Mouse (Mus musculus): Measurements from ENCODE around the gene Cnnm3. TPM values are rescaled to one million over a fixed set of nuclear protein-coding genes. Genes with fewer than 3 reads are reported as not detected.
"Not testable (repeated sequence)": the region's sequence is repeated elsewhere in the genome, so short reads cannot be mapped to it uniquely, and the experiment has no call there.

Cnnm3 gene
- total RNA-seq, 1 experiment, result 28.6 TPM

GRCm38 (mm10) chr1:36536397-36536728 lies 24.7 kb downstream of the Cnnm3 start:
- in situ Hi-C loops (cut with MboI; ENCODE audit: low sequenced_read_pairs in 2 of 2, unreplicated experiment in 2 of 2), result no loop called here
- TF ChIP-seq ZNF384 (IDR thresholded peaks at IDR 0.05; ENCODE audit: low read depth, low read length), result no peak
- Histone ChIP-seq H3K4me1 (ENCODE audit: control insufficient read depth in 2 of 2, insufficient read depth in 2 of 2, low read length in 2 of 2, poor library complexity in 1 of 2) (peaks cover 2 to 7% of the 10 kb centered on the region in 2 experiments; a peak in 2 of 4 replicates), H3K4me3 (ENCODE audit: insufficient read depth in 1 of 2, low read depth in 1 of 2, low read length in 2 of 2, poor library complexity in 1 of 2, severe bottlenecking in 1 of 2) (no peak overlapping the region), H3K9me3 (ENCODE audit: control insufficient read depth, insufficient read depth, low read depth, low read length) (no peaks in the 10 kb centered on the region), H3K27ac (ENCODE audit: insufficient read depth, low read depth, low read length, poor library complexity, severe bottlenecking) (no peak overlapping the region), H3K36me3 (ENCODE audit: control insufficient read depth, insufficient read depth, low read length, poor library complexity, severe bottlenecking) (peaks cover 5% of the 10 kb centered on the region; the same call in 1 of the 2 replicates), H3K9ac (ENCODE audit: insufficient read depth, low read depth, low read length, poor library complexity, severe bottlenecking) (no peak overlapping the region)
- no peak for DNase-seq (ENCODE audit: low read depth, low spot score)

- H3K4me1 ChIP-seq (ENCODE audit: control insufficient read depth in 2 of 2, insufficient read depth in 2 of 2, low read length in 2 of 2, poor library complexity in 1 of 2); H3K9me3 ChIP-seq (ENCODE audit: control insufficient read depth, insufficient read depth, low read depth, low read length); in situ Hi-C loops (cut with MboI; ENCODE audit: low sequenced_read_pairs in 2 of 2, unreplicated experiment in 2 of 2); H3K27ac ChIP-seq (ENCODE audit: insufficient read depth, low read depth, low read length, poor library complexity, severe bottlenecking); H3K4me3 ChIP-seq (ENCODE audit: insufficient read depth in 1 of 2, low read depth in 1 of 2, low read length in 2 of 2, poor library complexity in 1 of 2, severe bottlenecking in 1 of 2); H3K36me3 ChIP-seq (ENCODE audit: control insufficient read depth, insufficient read depth, low read length, poor library complexity, severe bottlenecking); DNase-seq (ENCODE audit: low read depth, low spot score); H3K9ac ChIP-seq (ENCODE audit: insufficient read depth, low read depth, low read length, poor library complexity, severe bottlenecking): not testable (repeated sequence)
Measured at GRCm38 (mm10) chr1:36536783-36537182, 25.1 kb downstream of the Cnnm3 start, which contains the start of gene Ankrd23. Gene Ankrd23, minus strand, starts transcription at chr1:36536883.

- in situ Hi-C loops (cut with MboI; ENCODE audit: low sequenced_read_pairs in 2 of 2, unreplicated experiment in 2 of 2), result no loop called here
- TF ChIP-seq ZC3H11A (IDR thresholded peaks at IDR 0.05; ENCODE audit: borderline replicate concordance, low read depth, low read length) (no peak), ZNF384 (IDR thresholded peaks at IDR 0.05; ENCODE audit: low read depth, low read length) (no peak), HCFC1 (IDR thresholded peaks at IDR 0.05; ENCODE audit: borderline replicate concordance, insufficient read depth, low read length) (no peak), MAFK (IDR thresholded peaks at IDR 0.05; ENCODE audit: insufficient read depth, low read depth, low read length) (no peak), CHD2 (IDR thresholded peaks at IDR 0.05; ENCODE audit: low read depth, low read length) (no peak)
- Histone ChIP-seq H3K9ac (ENCODE audit: insufficient read depth, low read depth, low read length, poor library complexity, severe bottlenecking) (no peak overlapping the region), H3K4me3 (ENCODE audit: insufficient read depth in 1 of 2, low read depth in 1 of 2, low read length in 2 of 2, poor library complexity in 1 of 2, severe bottlenecking in 1 of 2) (no peak overlapping the region), H3K4me1 (ENCODE audit: control insufficient read depth in 2 of 2, insufficient read depth in 2 of 2, low read length in 2 of 2, poor library complexity in 1 of 2) (peaks cover 0 to 2% of the 10 kb centered on the region in 2 experiments; a peak in 1 of 4 replicates), H3K9me3 (ENCODE audit: control insufficient read depth, insufficient read depth, low read depth, low read length) (no peaks in the 10 kb centered on the region), H3K27ac (ENCODE audit: insufficient read depth, low read depth, low read length, poor library complexity, severe bottlenecking) (no peak overlapping the region), H3K36me3 (ENCODE audit: control insufficient read depth, insufficient read depth, low read length, poor library complexity, severe bottlenecking) (peaks cover 16% of the 10 kb centered on the region; the same call in 1 of the 2 replicates)
- DNase-seq (ENCODE audit: low read depth, low spot score), result no peak
Measured at GRCm38 (mm10) chr1:36538727-36539126, 27.1 kb downstream of the Cnnm3 start.

- no peaks in the 10 kb centered on the region for H3K9me3 ChIP-seq (ENCODE audit: control insufficient read depth, insufficient read depth, low read depth, low read length)
- H3K9ac ChIP-seq (ENCODE audit: insufficient read depth, low read depth, low read length, poor library complexity, severe bottlenecking), result no peak within 1 kb of the TSS
- TF ChIP-seq HCFC1 (IDR thresholded peaks at IDR 0.05; ENCODE audit: borderline replicate concordance, insufficient read depth, low read length) (no peak), CHD2 (IDR thresholded peaks at IDR 0.05; ENCODE audit: low read depth, low read length) (no peak), MAFK (IDR thresholded peaks at IDR 0.05; ENCODE audit: insufficient read depth, low read depth, low read length) (no peak), ZC3H11A (IDR thresholded peaks at IDR 0.05; ENCODE audit: borderline replicate concordance, low read depth, low read length) (no peak), ZNF384 (IDR thresholded peaks at IDR 0.05; ENCODE audit: low read depth, low read length) (no peak)
- DNase-seq (ENCODE audit: low read depth, low spot score), result no peak
- no peak within 1 kb of the TSS for H3K27ac ChIP-seq (ENCODE audit: insufficient read depth, low read depth, low read length, poor library complexity, severe bottlenecking)
- no peak within 1 kb of the TSS for H3K4me3 ChIP-seq (ENCODE audit: insufficient read depth in 1 of 2, low read depth in 1 of 2, low read length in 2 of 2, poor library complexity in 1 of 2, severe bottlenecking in 1 of 2)
- H3K4me1 ChIP-seq (ENCODE audit: control insufficient read depth in 2 of 2, insufficient read depth in 2 of 2, low read length in 2 of 2, poor library complexity in 1 of 2), result peaks cover 0 to 2% of the 10 kb centered on the region in 2 experiments; a peak in 1 of 4 replicates
- in situ Hi-C loops (cut with MboI; ENCODE audit: low sequenced_read_pairs in 2 of 2, unreplicated experiment in 2 of 2), result no loop called here
- H3K36me3 ChIP-seq (ENCODE audit: control insufficient read depth, insufficient read depth, low read length, poor library complexity, severe bottlenecking), result peaks cover 16% of the 10 kb centered on the region; the same call in 1 of the 2 replicates
Measured at GRCm38 (mm10) chr1:36539186-36539585, 27.5 kb downstream of the Cnnm3 start, which contains the start of gene Gm42417. Gene Gm42417, minus strand, starts transcription at chr1:36539429.

- Histone ChIP-seq H3K9me3 (ENCODE audit: control insufficient read depth, insufficient read depth, low read depth, low read length) (no peaks in the 10 kb centered on the region), H3K27ac (ENCODE audit: insufficient read depth, low read depth, low read length, poor library complexity, severe bottlenecking) (no peak overlapping the region), H3K9ac (ENCODE audit: insufficient read depth, low read depth, low read length, poor library complexity, severe bottlenecking) (no peak overlapping the region), H3K36me3 (ENCODE audit: control insufficient read depth, insufficient read depth, low read length, poor library complexity, severe bottlenecking) (peaks cover 16% of the 10 kb centered on the region; the same call in 1 of the 2 replicates), H3K4me1 (ENCODE audit: control insufficient read depth in 2 of 2, insufficient read depth in 2 of 2, low read length in 2 of 2, poor library complexity in 1 of 2) (peaks cover 0 to 2% of the 10 kb centered on the region in 2 experiments; a peak in 1 of 4 replicates), H3K4me3 (ENCODE audit: insufficient read depth in 1 of 2, low read depth in 1 of 2, low read length in 2 of 2, poor library complexity in 1 of 2, severe bottlenecking in 1 of 2) (no peak overlapping the region)
- DNase-seq (ENCODE audit: low read depth, low spot score), result no peak
- in situ Hi-C loops (cut with MboI; ENCODE audit: low sequenced_read_pairs in 2 of 2, unreplicated experiment in 2 of 2), result no loop called here
- TF ChIP-seq ZNF384 (IDR thresholded peaks at IDR 0.05; ENCODE audit: low read depth, low read length) (no peak), ZC3H11A (IDR thresholded peaks at IDR 0.05; ENCODE audit: borderline replicate concordance, low read depth, low read length) (no peak), HCFC1 (IDR thresholded peaks at IDR 0.05; ENCODE audit: borderline replicate concordance, insufficient read depth, low read length) (no peak), CHD2 (IDR thresholded peaks at IDR 0.05; ENCODE audit: low read depth, low read length) (no peak), MAFK (IDR thresholded peaks at IDR 0.05; ENCODE audit: insufficient read depth, low read depth, low read length) (no peak)
Measured at GRCm38 (mm10) chr1:36540132-36540531, 28.5 kb downstream of the Cnnm3 start.
